Mouse (Mus musculus) embryonic facial prominence, embryonic 14.5 days (tissue): ENCODE results near the gene Stx8. TPM values are rescaled to one million over a fixed set of nuclear protein-coding genes. Genes with fewer than 3 reads are reported as not detected.

Experiments used
- ATAC-seq: fragments of 200-750 bp; cut with Nextera tagmentation; 2 replicates; pipeline ENCODE4 v1.8.0; 2017; ENCODE audit warnings: low read depth, moderate number of reproducible peaks, moderate TSS enrichment
- DNase-seq: peaks from one replicate; pipeline ENCODE4 v3.0.0-alpha.2; 2015; ENCODE audit warnings: low spot score
- H3K27ac ChIP-seq: fragments of 300-500 bp; sonication (generic); replicated peaks from 2 replicates; pipeline ENCODE4 v1.5.1; 2014; ENCODE audit warnings: low read depth, mild to moderate bottlenecking, low read length, moderate library complexity
- H3K27me3 ChIP-seq: fragments of 300-500 bp; sonication (generic); replicated peaks from 2 replicates; pipeline ENCODE4 v1.6.1; 2014; ENCODE audit warnings: low read length; ENCODE audit not compliant: control insufficient read depth, insufficient read depth
- H3K36me3 ChIP-seq: fragments of 300-500 bp; sonication (generic); 2 replicates; pipeline ENCODE4 v1.6.1; 2014; ENCODE audit warnings: low read length, mixed read lengths; ENCODE audit not compliant: control insufficient read depth, insufficient read depth
- H3K4me1 ChIP-seq: fragments of 300-500 bp; sonication (generic); 2 replicates; pipeline ENCODE4 v1.6.1; 2014; ENCODE audit warnings: antibody characterized with exemption, low read length; ENCODE audit not compliant: control insufficient read depth, insufficient read depth
- H3K4me2 ChIP-seq: fragments of 300-500 bp; sonication (generic); 2 replicates; pipeline ENCODE4 v1.6.1; 2014; ENCODE audit warnings: low read depth, mild to moderate bottlenecking, low read length, moderate library complexity, mixed read lengths
- H3K4me3 ChIP-seq: fragments of 300-500 bp; sonication (generic); 2 replicates; pipeline ENCODE4 v1.5.1; 2014; ENCODE audit warnings: low read depth, mild to moderate bottlenecking, low read length
- H3K9ac ChIP-seq: fragments of 300-500 bp; sonication (generic); 2 replicates; pipeline ENCODE4 v1.6.1; 2014; ENCODE audit warnings: low read depth, mild to moderate bottlenecking, low read length, moderate library complexity, mixed read lengths
- H3K9me3 ChIP-seq: fragments of 300-500 bp; sonication (generic); 2 replicates; pipeline ENCODE4 v1.6.1; 2016; ENCODE audit warnings: low read length; ENCODE audit not compliant: control insufficient read depth
- WGBS: fragments of 180-500 bp; shearing (Covaris S2); extraction: QIAGEN DNeasy Blood & Tissue Kit; methylation state at CpG from one replicate; pipeline ENCODE4 v1.1.7; 2014; 5-methylcytosine and 5-hydroxymethylcytosine counted together
- polyA plus RNA-seq: library from polyadenylated mRNA; unstranded; fragments of >200 nt; fragmentation: Nextera tagmentation; extraction: Ambion mirVana; gene quantifications from 2 replicates; pipeline ENCODE4 v1.2.1, GENCODE M21; 2014

Stx8 gene
- polyA plus RNA-seq, 1 experiment from 2014 or later, result 58.9 TPM

- Histone ChIP-seq H3K27ac (no peak overlapping the region), H3K9me3 (no peaks in the 10 kb centered on the region), H3K4me1 (no peaks in the 10 kb centered on the region), H3K27me3 (peaks cover 34% of the 10 kb centered on the region), H3K36me3 (no peaks in the 10 kb centered on the region), H3K4me2 (no peak overlapping the region), H3K4me3 (no peak overlapping the region), H3K9ac (no peak overlapping the region)
- 94% methylated on average over 5 of the region's 5 CpGs for WGBS
- DNase-seq, result no peak
- no peak for ATAC-seq
Measured at GRCm38 (mm10) chr11:67923720-67924119, 42.3 kb upstream of the Stx8 start.

GRCm38 (mm10) chr11:67925000-67925399, 41.0 kb upstream of the Stx8 start:
- no peaks in the 10 kb centered on the region for H3K4me1 ChIP-seq
- H3K27ac ChIP-seq, result no peak overlapping the region
- no peak overlapping the region for H3K4me3 ChIP-seq
- ATAC-seq, result no peak
- WGBS, result 86% methylated on average over 13 of the region's 13 CpGs
- no peaks in the 10 kb centered on the region for H3K36me3 ChIP-seq
- no peak overlapping the region for H3K9ac ChIP-seq
- H3K27me3 ChIP-seq, result peaks cover 25% of the 10 kb centered on the region
- H3K4me2 ChIP-seq, result no peak overlapping the region
- no peak for DNase-seq
- H3K9me3 ChIP-seq, result no peaks in the 10 kb centered on the region

- no peak for DNase-seq
- 0 out of 2 replicates have a peak overlapping the region, but pooled peaks have one; percentile 23 for H3K4me2 ChIP-seq
- H3K27ac ChIP-seq, result no peak overlapping the region
- H3K36me3 ChIP-seq, result no peaks in the 10 kb centered on the region
- H3K27me3 ChIP-seq, result peaks cover 10% of the 10 kb centered on the region
- H3K9ac ChIP-seq, result no peak overlapping the region
- no peak for ATAC-seq
- H3K4me1 ChIP-seq, result no peaks in the 10 kb centered on the region
- no peak overlapping the region for H3K4me3 ChIP-seq
- WGBS, result 13% methylated on average over 14 of the region's 15 CpGs
- 0 out of 2 replicates have a peak, but pooled peaks cover 3% of the 10 kb centered on the region for H3K9me3 ChIP-seq
Measured at GRCm38 (mm10) chr11:67926348-67927055, 39.5 kb upstream of the Stx8 start.

GRCm38 (mm10) chr11:67932156-67932555, 33.8 kb upstream of the Stx8 start:
- ATAC-seq, result no peak
- WGBS, result 91% methylated on average over 3 of the region's 3 CpGs
- no peaks in the 10 kb centered on the region for H3K36me3 ChIP-seq

GRCm38 (mm10) chr11:67948229-67948628, 17.8 kb upstream of the Stx8 start:
- ATAC-seq (no peak), DNase-seq (no peak)
- Histone ChIP-seq H3K27ac (no peak overlapping the region), H3K36me3 (no peaks in the 10 kb centered on the region), H3K27me3 (no peaks in the 10 kb centered on the region), H3K4me3 (no peak overlapping the region), H3K9me3 (no peaks in the 10 kb centered on the region), H3K4me2 (no peak overlapping the region), H3K9ac (no peak overlapping the region), H3K4me1 (peaks cover 10% of the 10 kb centered on the region)
- WGBS, result 42% methylated on average over 3 of the region's 3 CpGs

More at GRCm38 (mm10) chr11:67932156-67932555, 33.8 kb upstream of the Stx8 start:
- Histone ChIP-seq H3K27ac (no peak overlapping the region), H3K9ac (no peak overlapping the region), H3K4me1 (no peaks in the 10 kb centered on the region), H3K4me2 (no peak overlapping the region), H3K4me3 (no peak overlapping the region), H3K9me3 (0 out of 2 replicates have a peak, but pooled peaks cover 4% of the 10 kb centered on the region), H3K27me3 (no peaks in the 10 kb centered on the region)
- no peak for DNase-seq

GRCm38 (mm10) chr11:67949475-67949874, 16.5 kb upstream of the Stx8 start:
- H3K9ac ChIP-seq, result no peak overlapping the region
- 79% methylated on average over 9 of the region's 9 CpGs for WGBS
- H3K4me1 ChIP-seq, result peaks cover 10% of the 10 kb centered on the region
- no peaks in the 10 kb centered on the region for H3K36me3 ChIP-seq
- no peak overlapping the region for H3K4me3 ChIP-seq
- no peak for DNase-seq
- H3K27me3 ChIP-seq, result no peaks in the 10 kb centered on the region
- no peak for ATAC-seq
- H3K27ac ChIP-seq, result no peak overlapping the region
- no peaks in the 10 kb centered on the region for H3K9me3 ChIP-seq
- no peak overlapping the region for H3K4me2 ChIP-seq

GRCm38 (mm10) chr11:67953604-67954003, 12.4 kb upstream of the Stx8 start:
- Histone ChIP-seq H3K36me3 (no peaks in the 10 kb centered on the region), H3K4me3 (no peak overlapping the region), H3K9me3 (no peaks in the 10 kb centered on the region), H3K4me2 (no peak overlapping the region), H3K9ac (no peak overlapping the region), H3K4me1 (peaks cover 5% of the 10 kb centered on the region), H3K27ac (no peak overlapping the region), H3K27me3 (no peaks in the 10 kb centered on the region)
- WGBS, result 73% methylated on average over 5 of the region's 5 CpGs
- DNase-seq (no peak), ATAC-seq (no peak)

GRCm38 (mm10) chr11:67954413-67954812, 11.6 kb upstream of the Stx8 start:
- Histone ChIP-seq H3K4me1 (no peaks in the 10 kb centered on the region), H3K27ac (no peak overlapping the region), H3K9me3 (no peaks in the 10 kb centered on the region), H3K4me3 (no peak overlapping the region), H3K9ac (no peak overlapping the region), H3K36me3 (no peaks in the 10 kb centered on the region), H3K27me3 (no peaks in the 10 kb centered on the region), H3K4me2 (no peak overlapping the region)
- 78% methylated on average over 6 of the region's 6 CpGs for WGBS
- DNase-seq, result no peak
- ATAC-seq, result no peak

- H3K9me3 ChIP-seq, result no peaks in the 10 kb centered on the region
- no peaks in the 10 kb centered on the region for H3K36me3 ChIP-seq
- H3K27ac ChIP-seq, result no peak overlapping the region
- no peak overlapping the region for H3K4me3 ChIP-seq
- ATAC-seq (no peak), DNase-seq (no peak)
- H3K27me3 ChIP-seq, result no peaks in the 10 kb centered on the region
- H3K4me1 ChIP-seq, result peaks cover 3% of the 10 kb centered on the region; the same call in 1 of the 2 replicates
- no peak overlapping the region for H3K4me2 ChIP-seq
- 76% methylated on average over 6 of the region's 6 CpGs for WGBS
- H3K9ac ChIP-seq, result no peak overlapping the region
Measured at GRCm38 (mm10) chr11:67964110-67964509, 1.9 kb upstream of the Stx8 start.
